Mouse (Mus musculus): ENCODE results near the gene Cblb. TPM values are rescaled to one million over a fixed set of nuclear protein-coding genes. Genes with fewer than 3 reads are reported as not detected.

Gene Cblb
- polyA plus RNA-seq, 1 experiment from 2014 or later = 8.1 TPM

GRCm38 (mm10) chr16:52114473-52114872 lies 83.4 kb downstream of the Cblb start:
- WGBS = 59% methylated on average over 4 of the region's 4 CpGs
- H3K4me3 ChIP-seq (replicated peaks) = no peak overlapping the region

DNA sequence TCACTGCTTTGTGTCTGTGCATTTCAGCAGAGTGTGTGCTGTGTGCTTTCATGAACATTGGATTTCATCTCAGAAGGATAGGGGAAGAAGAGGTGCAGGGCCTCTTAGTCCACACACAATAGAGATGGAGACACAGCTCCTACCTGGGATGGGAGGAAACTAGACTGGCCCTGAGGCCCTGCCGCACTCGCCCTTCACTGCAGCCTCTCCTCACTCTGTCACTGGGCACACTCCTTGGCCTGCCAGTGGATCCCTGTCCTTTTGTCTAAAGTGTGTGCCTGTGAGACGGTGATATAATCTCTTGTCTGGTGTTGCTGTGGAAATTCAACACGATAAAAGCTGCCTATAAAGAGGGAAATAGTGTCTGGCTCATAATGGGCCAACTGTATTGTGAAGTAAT lies 88.0 kb downstream of the Cblb start:
- no peak for ATAC-seq (ENCODE audit: insufficient read depth, low FRiP score, low read depth)
- 69% methylated on average over 4 of the region's 4 CpGs for WGBS
- Histone ChIP-seq H3K27ac (no peak overlapping the region), H3K9ac (no peak overlapping the region), H3K4me1 (no peaks in the 10 kb centered on the region), H3K4me2 (no peak overlapping the region), H3K27me3 (replicated peaks) (no peaks in the 10 kb centered on the region), H3K36me3 (no peaks in the 10 kb centered on the region), H3K9me3 (no peaks in the 10 kb centered on the region), H3K4me3 (replicated peaks) (no peak overlapping the region)

More at GRCm38 (mm10) chr16:52114473-52114872, 83.4 kb downstream of the Cblb start:
- ATAC-seq (ENCODE audit: insufficient read depth, low FRiP score, low read depth) = no peak
- Histone ChIP-seq H3K27ac (no peak overlapping the region), H3K4me2 (no peak overlapping the region), H3K9ac (no peak overlapping the region), H3K36me3 (peaks cover 3% of the 10 kb centered on the region; the same call in 1 of the 2 replicates), H3K4me1 (no peaks in the 10 kb centered on the region), H3K9me3 (no peaks in the 10 kb centered on the region), H3K27me3 (replicated peaks) (no peaks in the 10 kb centered on the region)

DNA sequence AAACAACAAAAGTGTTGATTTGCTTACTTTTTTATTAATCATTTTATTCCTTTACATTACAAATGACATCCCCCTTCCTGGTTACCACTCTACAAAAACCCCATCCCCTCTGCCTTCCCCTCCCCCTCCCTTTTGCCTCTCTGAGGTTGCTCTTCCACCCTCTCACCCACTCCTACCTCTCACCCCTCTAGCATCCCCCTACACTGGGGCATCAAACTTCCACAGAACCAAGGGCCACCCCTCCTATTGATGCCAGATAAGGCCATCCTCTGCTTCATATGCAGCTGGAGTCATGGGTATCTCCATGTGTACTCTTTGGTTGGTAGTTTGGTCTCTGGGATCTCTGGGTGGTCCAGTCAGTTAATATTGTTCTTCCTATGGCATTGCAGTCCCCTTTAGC lies 93.9 kb downstream of the Cblb start:
- Histone ChIP-seq H3K4me2 (no peak overlapping the region), H3K4me1 (no peaks in the 10 kb centered on the region), H3K36me3 (no peaks in the 10 kb centered on the region), H3K27ac (no peak overlapping the region), H3K9ac (no peak overlapping the region), H3K9me3 (no peaks in the 10 kb centered on the region), H3K4me3 (replicated peaks) (no peak overlapping the region), H3K27me3 (replicated peaks) (no peaks in the 10 kb centered on the region)
- ATAC-seq (ENCODE audit: insufficient read depth, low FRiP score, low read depth) = no peak

- Histone ChIP-seq H3K9me3 (no peaks in the 10 kb centered on the region), H3K9ac (no peak overlapping the region), H3K4me3 (replicated peaks) (no peak overlapping the region), H3K36me3 (no peaks in the 10 kb centered on the region), H3K27me3 (replicated peaks) (no peaks in the 10 kb centered on the region), H3K27ac (no peak overlapping the region), H3K4me2 (no peak overlapping the region), H3K4me1 (no peaks in the 10 kb centered on the region)
- WGBS = 86% methylated on average over 4 of the region's 4 CpGs
- ATAC-seq (ENCODE audit: insufficient read depth, low FRiP score, low read depth) = no peak
These were observed 94.9 kb downstream of the Cblb start for GRCm38 (mm10) chr16:52125896-52126295.

DNA sequence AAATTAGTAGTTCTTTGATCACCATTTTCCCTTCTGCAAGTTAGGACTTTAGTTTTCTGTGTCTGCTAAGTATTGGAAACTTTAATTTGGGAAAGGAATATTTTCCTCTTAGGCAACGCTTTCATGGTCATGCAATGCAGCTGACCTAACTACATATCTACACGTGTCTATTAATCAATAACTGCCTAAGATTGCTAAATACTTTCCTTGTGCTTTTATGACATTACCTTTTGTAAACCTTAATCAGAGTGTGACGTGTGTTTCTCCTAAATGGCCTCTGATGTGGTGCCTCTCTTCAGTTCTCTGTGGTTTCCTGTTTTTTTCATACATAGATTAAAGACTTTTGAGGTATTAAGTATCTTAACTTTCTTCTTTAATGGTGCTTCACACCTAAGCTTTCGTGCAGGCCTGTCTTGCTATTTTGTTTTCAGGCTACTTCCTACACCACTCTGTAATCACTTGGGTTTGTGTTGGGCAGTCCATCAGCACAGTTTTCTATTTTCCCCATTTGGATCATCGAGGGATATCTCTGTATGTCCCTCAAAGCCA lies 98.4 kb downstream of the Cblb start:
- Histone ChIP-seq H3K36me3 (no peaks in the 10 kb centered on the region), H3K4me2 (no peak overlapping the region), H3K27me3 (replicated peaks) (no peaks in the 10 kb centered on the region), H3K4me1 (no peaks in the 10 kb centered on the region), H3K9ac (no peak overlapping the region), H3K9me3 (no peaks in the 10 kb centered on the region), H3K27ac (no peak overlapping the region), H3K4me3 (replicated peaks) (no peak overlapping the region)
- no peak for ATAC-seq (ENCODE audit: insufficient read depth, low FRiP score, low read depth)
- 76% methylated on average over 5 of the region's 5 CpGs for WGBS

GRCm38 (mm10) chr16:52132808-52133490 lies 101.9 kb downstream of the Cblb start:
- no peak for ATAC-seq (ENCODE audit: insufficient read depth, low FRiP score, low read depth)
- Histone ChIP-seq H3K4me1 (no peaks in the 10 kb centered on the region), H3K27ac (no peak overlapping the region), H3K36me3 (no peaks in the 10 kb centered on the region), H3K9me3 (no peaks in the 10 kb centered on the region), H3K27me3 (replicated peaks) (no peaks in the 10 kb centered on the region), H3K4me2 (no peak overlapping the region), H3K9ac (no peak overlapping the region), H3K4me3 (replicated peaks) (no peak overlapping the region)
- WGBS = 72% methylated on average over 11 of the region's 11 CpGs

- Histone ChIP-seq H3K27me3 (replicated peaks) (no peaks in the 10 kb centered on the region), H3K4me1 (no peaks in the 10 kb centered on the region), H3K4me2 (no peak overlapping the region), H3K9me3 (no peaks in the 10 kb centered on the region), H3K36me3 (no peaks in the 10 kb centered on the region), H3K27ac (no peak overlapping the region), H3K4me3 (replicated peaks) (no peak overlapping the region), H3K9ac (no peak overlapping the region)
- no peak for ATAC-seq (ENCODE audit: insufficient read depth, low FRiP score, low read depth)
- 49% methylated on average over 11 of the region's 11 CpGs for WGBS
These were observed 103.7 kb downstream of the Cblb start for GRCm38 (mm10) chr16:52134631-52135227.

GRCm38 (mm10) chr16:52135689-52136390 lies 104.8 kb downstream of the Cblb start:
- H3K4me1 ChIP-seq = no peaks in the 10 kb centered on the region
- no peak overlapping the region for H3K4me3 ChIP-seq (replicated peaks)
- H3K27me3 ChIP-seq (replicated peaks) = no peaks in the 10 kb centered on the region
- H3K4me2 ChIP-seq = no peak overlapping the region
- ATAC-seq (ENCODE audit: insufficient read depth, low FRiP score, low read depth) = no peak
- H3K36me3 ChIP-seq = no peaks in the 10 kb centered on the region
- 81% methylated on average over 9 of the region's 9 CpGs for WGBS
- no peaks in the 10 kb centered on the region for H3K9me3 ChIP-seq
- H3K27ac ChIP-seq = no peak overlapping the region
- no peak overlapping the region for H3K9ac ChIP-seq

- ATAC-seq (ENCODE audit: insufficient read depth, low FRiP score, low read depth) = no peak
- no peak overlapping the region for H3K4me3 ChIP-seq (replicated peaks)
- H3K27ac ChIP-seq = no peak overlapping the region
- no peak overlapping the region for H3K4me2 ChIP-seq
- no peak overlapping the region for H3K9ac ChIP-seq
- no peaks in the 10 kb centered on the region for H3K27me3 ChIP-seq (replicated peaks)
- H3K4me1 ChIP-seq = no peaks in the 10 kb centered on the region
- WGBS = 87% methylated on average over 13 of the region's 13 CpGs
- no peaks in the 10 kb centered on the region for H3K9me3 ChIP-seq
- H3K36me3 ChIP-seq = peaks cover 8% of the 10 kb centered on the region; the same call in 1 of the 2 replicates
These were observed 112.1 kb downstream of the Cblb start for GRCm38 (mm10) chr16:52143101-52143500.

DNA sequence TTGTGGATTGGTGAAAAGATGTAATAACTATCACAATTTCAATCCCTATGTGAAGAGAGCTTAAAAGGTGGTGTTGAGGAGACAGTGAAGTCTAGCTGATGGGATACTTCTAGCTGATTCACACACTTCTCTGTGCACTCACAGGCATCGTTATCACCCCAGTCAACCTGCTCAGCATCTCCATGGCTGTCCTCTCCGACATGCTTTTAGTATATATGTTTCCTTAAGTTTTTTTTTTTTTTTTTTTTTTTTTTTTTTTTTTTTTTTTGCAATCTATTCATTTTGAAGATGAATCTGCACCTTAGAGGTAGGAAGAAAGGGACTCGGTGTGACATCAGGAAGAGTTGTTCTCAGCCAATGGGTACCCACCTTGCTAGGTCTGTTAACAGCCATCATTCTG lies 112.8 kb downstream of the Cblb start:
- ATAC-seq (ENCODE audit: insufficient read depth, low FRiP score, low read depth) = no peak
- Histone ChIP-seq H3K9me3 (no peaks in the 10 kb centered on the region), H3K4me3 (replicated peaks) (no peak overlapping the region), H3K9ac (no peak overlapping the region), H3K27me3 (replicated peaks) (no peaks in the 10 kb centered on the region), H3K27ac (no peak overlapping the region), H3K36me3 (peaks cover 8% of the 10 kb centered on the region; the same call in 1 of the 2 replicates), H3K4me2 (no peak overlapping the region), H3K4me1 (no peaks in the 10 kb centered on the region)
- 93% methylated on average over 3 of the region's 3 CpGs for WGBS

DNA sequence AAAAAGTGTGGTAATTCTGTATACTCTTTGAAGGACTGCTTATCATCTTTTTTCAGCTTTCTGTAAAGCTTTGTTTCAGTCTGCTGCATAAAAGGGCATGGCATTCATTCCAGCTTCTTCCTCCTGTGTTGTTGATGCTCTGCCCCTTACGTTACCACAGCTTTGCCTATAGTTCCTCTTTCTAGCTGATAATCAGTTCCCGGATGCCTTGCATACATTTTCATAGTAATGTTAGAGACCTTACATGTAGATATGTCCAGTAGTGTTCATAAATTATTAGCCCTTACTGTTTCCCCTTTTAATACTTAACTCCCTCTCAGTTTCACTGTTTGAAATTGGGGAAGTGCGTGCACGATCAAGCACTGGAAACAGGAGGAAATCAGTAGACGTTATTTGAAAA lies 113.8 kb downstream of the Cblb start:
- H3K4me1 ChIP-seq = no peaks in the 10 kb centered on the region
- H3K27me3 ChIP-seq (replicated peaks) = no peaks in the 10 kb centered on the region
- H3K27ac ChIP-seq = no peak overlapping the region
- peaks cover 8% of the 10 kb centered on the region; the same call in 1 of the 2 replicates for H3K36me3 ChIP-seq
- no peak overlapping the region for H3K4me2 ChIP-seq
- no peak overlapping the region for H3K4me3 ChIP-seq (replicated peaks)
- H3K9ac ChIP-seq = no peak overlapping the region
- WGBS = 87% methylated on average over 5 of the region's 5 CpGs
- H3K9me3 ChIP-seq = no peaks in the 10 kb centered on the region
- no peak for ATAC-seq (ENCODE audit: insufficient read depth, low FRiP score, low read depth)

DNA sequence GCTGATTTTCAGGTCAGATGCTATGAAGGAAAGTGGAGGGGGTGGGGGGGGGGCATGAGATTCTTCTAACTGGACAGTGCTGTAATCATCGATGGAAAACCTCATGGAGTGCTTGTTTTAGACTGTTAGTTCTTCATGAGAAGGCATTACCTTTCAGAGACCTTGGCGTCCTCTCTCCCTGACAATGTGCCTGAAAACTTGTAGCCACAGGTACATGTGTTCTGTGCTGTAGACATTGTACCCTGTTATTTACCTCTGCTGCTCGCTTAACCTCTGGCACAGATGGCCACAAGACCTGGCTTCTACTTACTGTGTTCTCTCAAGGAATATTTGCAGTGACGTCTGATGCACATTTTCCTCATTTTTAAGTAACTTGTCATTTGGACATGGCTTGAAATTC lies 114.5 kb downstream of the Cblb start:
- Histone ChIP-seq H3K27ac (no peak overlapping the region), H3K4me2 (no peak overlapping the region), H3K4me3 (replicated peaks) (no peak overlapping the region), H3K27me3 (replicated peaks) (no peaks in the 10 kb centered on the region), H3K4me1 (no peaks in the 10 kb centered on the region), H3K36me3 (peaks cover 8% of the 10 kb centered on the region; the same call in 1 of the 2 replicates), H3K9me3 (no peaks in the 10 kb centered on the region), H3K9ac (no peak overlapping the region)
- no peak for ATAC-seq (ENCODE audit: insufficient read depth, low FRiP score, low read depth)
- WGBS = 77% methylated on average over 4 of the region's 4 CpGs

Measured in stomach, embryonic 15.5 days (tissue).